Mouse (Mus musculus): ENCODE results near the gene Mettl17.
"Not testable (repeated sequence)": the region's sequence is repeated elsewhere in the genome, so short reads cannot be mapped to it uniquely, and the experiment has no call there.

The Mettl17 gene

GRCm38 (mm10) chr14:51884598-51885331 lies at the start of gene Mettl17:
Mettl17 (plus strand) TSS chr14:51884842.
- peak; percentile 95 for DNase-seq

DNA sequence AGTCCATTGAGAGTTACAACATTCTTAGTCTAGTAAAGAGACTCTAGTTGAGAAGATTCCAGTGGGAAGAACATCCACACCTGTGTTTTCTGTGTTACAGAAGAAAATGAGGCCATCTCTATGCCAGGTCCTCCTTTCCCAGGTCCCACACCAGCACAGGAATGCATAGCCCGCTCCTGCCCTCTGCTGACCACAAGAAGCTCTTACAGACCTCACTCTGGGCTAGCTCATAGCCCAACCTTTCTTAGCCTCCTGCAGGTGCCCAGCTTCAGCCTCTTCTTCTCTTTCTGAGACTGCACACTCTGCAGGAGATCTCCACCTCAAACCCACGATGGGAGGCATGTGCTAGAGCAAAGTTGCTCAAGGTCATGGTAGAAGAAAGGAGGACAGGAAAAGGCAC lies 46.2 kb upstream of the Mettl17 start:
- not testable (repeated sequence) for DNase-seq

- DNase-seq: no peak
These were observed 42.4 kb upstream of the Mettl17 start for GRCm38 (mm10) chr14:51842250-51842649.

DNA sequence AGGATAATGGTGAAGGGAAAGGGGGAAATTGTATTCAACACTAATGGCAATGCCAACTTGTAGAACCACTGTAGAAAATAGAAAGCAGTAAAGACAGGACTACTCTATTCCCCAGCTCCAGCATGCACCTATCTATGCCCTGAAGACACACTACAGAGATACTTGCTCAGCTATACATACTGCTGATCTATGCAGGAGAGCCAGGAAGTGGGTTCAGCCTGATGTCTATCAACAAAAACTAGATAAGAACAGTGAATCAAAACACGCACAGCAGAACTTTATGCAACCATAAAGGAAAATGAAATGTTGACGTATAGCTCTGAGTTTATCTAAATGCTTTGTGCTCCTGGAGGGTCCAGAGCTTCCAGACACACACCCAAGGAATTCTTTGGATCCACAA lies 41.9 kb upstream of the Mettl17 start:
- DNase-seq: no peak

GRCm38 (mm10) chr14:51843882-51844281 lies 40.8 kb upstream of the Mettl17 start:
- DNase-seq: no peak

DNA sequence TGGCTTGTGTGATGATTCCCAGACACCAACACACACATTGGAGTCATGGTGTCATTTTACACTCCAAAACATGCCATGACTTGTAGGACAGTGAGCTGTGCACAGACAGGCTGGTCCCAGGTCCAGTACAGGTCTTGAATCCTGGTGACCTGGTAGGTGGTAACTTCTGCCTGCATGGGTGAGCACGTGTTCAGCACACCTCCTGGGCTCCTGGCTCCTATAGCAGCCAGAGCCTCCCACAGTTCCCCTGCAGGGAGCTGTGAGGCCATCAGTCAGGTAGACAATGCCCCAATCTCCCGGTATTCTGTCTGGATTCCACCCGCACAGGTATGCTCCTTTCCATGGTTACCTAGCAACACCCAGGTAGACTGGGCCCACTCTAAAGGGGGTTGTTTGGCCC lies 38.1 kb upstream of the Mettl17 start:
- DNase-seq: no peak

DNA sequence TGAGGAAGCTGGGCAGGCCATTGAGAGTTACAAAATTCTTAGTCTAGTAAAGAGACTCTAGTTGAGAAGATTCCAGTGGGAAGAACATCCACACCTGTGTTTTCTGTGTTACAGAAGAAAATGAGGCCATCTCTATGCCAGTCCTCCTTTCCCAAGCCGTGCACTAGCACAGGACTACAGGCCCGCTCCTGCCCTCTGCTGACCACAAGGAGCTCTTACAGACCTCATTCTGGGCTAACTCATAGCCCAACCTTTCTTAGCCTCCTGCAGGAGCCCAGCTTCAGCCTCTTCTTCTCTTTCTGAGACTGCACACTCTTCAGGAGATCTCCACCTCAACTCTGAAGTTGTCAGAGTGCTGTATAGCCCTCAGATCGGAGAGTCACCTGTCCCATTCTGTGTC lies 33.6 kb upstream of the Mettl17 start:
- DNase-seq: not testable (repeated sequence)

DNA sequence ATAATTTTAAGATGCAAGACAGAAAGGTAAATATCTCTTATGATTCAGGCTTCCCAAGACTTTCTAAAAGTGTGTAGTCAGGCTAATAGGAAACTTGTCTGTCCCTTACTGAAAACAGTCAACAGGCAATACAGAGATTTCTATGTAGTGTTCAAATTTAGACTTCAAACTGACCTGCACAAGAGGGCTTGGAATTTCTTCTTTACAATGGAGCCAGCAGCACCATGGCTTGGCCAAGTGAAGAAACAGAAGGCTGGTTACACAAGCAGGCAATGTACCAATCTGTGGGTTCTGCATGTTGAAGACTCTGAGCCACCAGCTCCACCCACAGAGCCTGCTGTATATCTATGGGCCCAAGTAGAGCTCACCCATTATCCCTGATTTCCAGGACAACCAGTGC lies 31.2 kb upstream of the Mettl17 start, which contains the start of gene Ear6:
Ear6 (plus strand) TSS at position 301 of the 400 bp plus-strand sequence.
- no peak for DNase-seq

GRCm38 (mm10) chr14:51855280-51855679 lies 29.4 kb upstream of the Mettl17 start:
- DNase-seq: not testable (repeated sequence)

DNA sequence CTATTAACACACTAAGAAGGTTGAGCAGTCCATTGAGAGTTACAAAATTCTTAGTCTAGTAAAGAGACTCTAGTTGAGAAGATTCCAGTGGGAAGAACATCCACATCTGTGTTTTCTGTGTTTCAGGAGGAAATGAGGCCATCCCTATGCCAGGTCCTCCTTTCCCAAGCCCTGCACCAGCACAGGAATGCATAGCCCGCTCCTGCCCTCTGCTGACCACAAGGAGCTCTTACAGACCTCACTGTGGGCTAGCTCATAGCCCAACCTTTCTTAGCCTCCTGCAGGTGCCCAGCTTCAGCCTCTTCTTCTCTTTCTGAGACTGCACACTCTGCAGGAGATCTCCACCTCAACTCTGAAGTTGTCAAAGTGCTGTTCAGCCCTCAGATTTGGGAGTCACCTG lies 21.0 kb upstream of the Mettl17 start:
- not testable (repeated sequence) for DNase-seq

DNA sequence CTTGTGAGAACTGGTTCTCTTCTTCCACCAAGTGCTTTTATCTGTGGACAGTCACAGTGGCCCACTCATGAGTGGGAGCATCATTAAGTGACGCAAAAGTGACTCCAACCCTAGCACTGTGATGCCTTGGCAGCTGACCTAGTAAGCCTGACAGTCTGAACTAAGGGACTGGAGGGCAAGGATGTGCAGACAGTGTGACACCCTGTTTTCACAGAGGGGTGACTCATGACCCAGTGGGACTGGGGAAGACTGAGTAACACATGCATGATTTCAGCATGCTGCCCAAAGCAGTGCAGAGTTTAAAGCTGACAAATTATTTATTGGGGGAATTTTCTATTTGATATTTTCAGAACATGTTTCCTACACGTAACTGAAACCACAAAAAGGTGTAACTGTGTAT lies 13.9 kb upstream of the Mettl17 start:
- DNase-seq: no peak

GRCm38 (mm10) chr14:51871741-51872140 lies 12.9 kb upstream of the Mettl17 start:
- no peak for DNase-seq

DNA sequence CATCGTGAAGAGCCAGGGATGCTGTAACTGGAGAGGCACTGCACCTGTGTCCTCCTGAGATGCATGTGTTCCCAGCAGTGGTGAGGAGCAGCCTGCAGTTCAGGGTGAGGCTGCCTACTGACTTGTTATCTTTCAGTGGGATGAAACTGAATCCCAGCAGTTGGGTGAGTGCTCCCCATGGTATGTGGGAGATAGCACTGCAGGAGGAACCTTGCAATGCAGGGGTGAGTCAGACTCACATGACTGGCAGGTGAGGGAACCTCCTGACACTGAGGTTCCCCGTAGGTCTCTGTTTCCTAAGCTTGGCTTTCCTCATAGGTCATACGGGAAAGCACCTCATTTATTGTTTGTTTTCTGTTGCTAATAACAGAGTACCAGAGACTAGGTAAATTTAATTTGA lies 7.1 kb upstream of the Mettl17 start:
- DNase-seq: no peak

DNA sequence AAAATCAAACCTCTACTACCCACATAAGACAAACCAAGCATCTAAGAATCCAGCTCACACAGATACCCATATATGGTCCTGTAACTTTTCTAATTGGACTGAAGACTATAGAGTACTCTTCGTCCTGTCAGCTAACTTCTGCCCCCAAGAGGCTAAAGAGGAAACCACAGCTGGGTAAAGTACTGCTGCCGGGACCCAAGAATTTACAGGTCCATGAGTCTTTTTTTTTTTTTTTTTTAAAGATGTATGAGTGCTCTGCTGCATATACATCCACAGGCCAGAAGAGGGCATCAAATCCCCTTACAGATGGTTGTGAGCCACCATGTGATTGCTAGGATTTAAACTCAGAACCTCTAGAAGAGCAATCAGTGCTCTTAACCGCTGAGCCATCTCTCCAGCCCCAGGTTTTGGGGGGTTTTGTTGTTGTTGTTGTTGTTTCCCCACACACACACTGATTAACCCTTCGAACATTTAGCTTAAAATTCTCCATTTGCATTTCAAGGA lies 1.1 kb upstream of the Mettl17 start:
- DNase-seq: peak; percentile 74

DNA sequence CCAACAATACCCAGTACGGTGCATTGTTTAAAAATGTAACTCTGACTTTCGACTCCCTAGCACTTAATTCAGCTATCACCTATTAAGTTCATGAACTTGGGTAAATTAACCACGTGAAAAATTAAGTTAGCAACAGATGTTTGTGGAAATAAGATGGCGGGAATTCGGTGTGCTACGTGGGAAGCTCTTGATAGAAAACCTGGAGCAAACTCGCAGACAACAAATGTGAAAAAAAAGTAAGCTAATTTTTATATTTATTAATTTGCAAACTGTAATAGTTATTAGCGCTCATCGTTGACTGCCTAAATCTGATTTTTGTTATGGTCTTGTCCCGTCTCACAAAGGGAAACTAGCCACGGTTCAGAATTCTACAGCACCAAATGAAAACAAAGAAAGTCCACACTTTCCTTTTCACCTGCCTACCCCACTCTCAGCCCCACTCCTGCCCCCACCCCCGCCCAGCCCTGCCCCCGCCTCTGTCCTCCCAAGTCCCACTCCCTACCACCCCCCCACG lies 554 bp upstream of the Mettl17 start:
- no peak for DNase-seq

DNA sequence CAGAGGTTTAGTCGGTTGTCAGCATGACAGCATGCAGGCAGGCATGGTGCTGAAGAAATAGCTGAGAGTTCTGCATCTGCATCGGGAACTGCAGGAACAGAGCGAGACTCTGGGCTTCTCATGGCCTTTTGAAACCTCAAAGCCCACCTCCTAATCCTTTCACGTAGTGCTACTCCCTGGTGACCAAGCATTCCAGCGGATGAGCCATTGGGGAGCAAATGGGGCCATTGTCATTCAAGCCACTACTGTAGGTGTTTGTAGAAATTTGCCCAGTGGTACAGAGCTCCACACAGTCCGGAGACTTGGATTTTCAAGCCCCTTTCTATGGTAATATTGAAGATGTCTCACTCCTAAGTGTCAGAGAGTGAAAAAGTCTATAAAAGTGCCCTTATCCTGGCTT lies 1.4 kb downstream of the Mettl17 start:
- DNase-seq: no peak

- DNase-seq: no peak
These were observed 5.2 kb downstream of the Mettl17 start for GRCm38 (mm10) chr14:51889833-51890232.

DNA sequence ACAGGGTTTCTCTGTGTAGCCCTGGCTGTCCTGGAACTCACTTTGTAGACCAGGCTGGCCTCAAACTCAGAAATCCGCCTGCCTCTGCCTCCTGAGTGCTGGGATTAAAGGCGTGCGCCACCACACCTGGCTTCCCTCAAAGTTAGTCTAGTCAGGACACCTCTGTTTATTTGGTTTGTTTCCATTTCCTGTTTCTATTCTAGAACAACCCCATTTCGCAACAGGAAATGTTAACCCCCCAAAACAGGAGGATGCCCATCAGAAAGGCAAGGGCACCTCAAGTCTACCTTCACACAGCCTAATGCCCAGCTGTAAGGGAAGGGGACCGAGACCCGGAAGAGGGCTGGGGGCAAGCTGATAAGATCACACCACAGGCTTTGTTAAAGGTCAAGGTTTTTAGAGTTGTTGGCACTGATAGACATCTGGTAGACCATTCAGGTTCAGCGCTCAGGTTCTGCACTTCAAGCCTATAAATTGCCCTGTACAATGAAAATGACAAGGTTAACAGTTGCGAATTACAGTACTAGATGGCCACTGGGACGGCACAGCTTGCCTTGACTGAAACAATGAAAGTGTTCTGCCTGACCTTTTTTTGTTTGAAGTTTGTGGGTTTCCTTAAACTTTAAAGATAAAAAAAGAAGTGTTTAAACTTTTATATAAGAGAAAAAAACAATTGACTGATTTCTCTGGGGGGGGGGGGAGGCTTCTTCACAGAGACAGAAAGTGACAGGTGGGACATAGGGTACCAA lies 7.7 kb downstream of the Mettl17 start, which contains the start of gene Slc39a2:
Slc39a2 (plus strand) TSS at position 699 of the 749 bp plus-strand sequence.
- DNase-seq: no peak

GRCm38 (mm10) chr14:51893094-51893794 lies 8.6 kb downstream of the Mettl17 start:
- DNase-seq: no peak

- DNase-seq: no peak
These were observed 9.2 kb downstream of the Mettl17 start for GRCm38 (mm10) chr14:51893809-51894208.

GRCm38 (mm10) chr14:51895071-51895470 lies 10.4 kb downstream of the Mettl17 start:
- DNase-seq: no peak

DNA sequence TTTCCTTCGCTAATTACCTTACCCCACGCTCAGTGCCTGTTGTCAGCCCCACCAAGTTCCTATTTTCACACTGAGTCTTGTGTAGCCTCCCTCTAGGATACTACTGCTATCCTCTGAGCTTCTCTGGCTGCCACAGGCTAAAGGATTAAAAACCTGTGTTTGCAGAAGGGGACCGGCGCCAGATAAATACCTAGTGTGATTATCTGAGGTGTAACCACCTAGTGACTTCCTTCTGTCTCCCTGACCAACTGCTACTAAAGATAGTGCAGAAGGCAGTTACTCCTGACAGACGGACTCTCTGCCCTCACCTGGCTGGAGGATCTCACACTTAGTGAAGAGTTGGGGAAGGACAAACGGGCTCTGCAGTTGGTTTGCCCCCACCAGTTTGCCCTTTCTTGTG lies 11.4 kb downstream of the Mettl17 start:
- peak; percentile 47 for DNase-seq

- DNase-seq: no peak
These were observed 12.0 kb downstream of the Mettl17 start for GRCm38 (mm10) chr14:51896539-51897170.

All from cerebellum, adult 9-11 months (tissue).